Mouse (Mus musculus) kidney, adult 11 months (tissue): ENCODE measurements around the gene Gsdma3.
"Not testable (repeated sequence)": the region's sequence is repeated elsewhere in the genome, so short reads cannot be mapped to it uniquely, and the experiment has no call there.

Experiments used
- DNase-seq: peaks from one replicate; pipeline ENCODE4 v3.0.0; 2022

Gene Gsdma3

DNA sequence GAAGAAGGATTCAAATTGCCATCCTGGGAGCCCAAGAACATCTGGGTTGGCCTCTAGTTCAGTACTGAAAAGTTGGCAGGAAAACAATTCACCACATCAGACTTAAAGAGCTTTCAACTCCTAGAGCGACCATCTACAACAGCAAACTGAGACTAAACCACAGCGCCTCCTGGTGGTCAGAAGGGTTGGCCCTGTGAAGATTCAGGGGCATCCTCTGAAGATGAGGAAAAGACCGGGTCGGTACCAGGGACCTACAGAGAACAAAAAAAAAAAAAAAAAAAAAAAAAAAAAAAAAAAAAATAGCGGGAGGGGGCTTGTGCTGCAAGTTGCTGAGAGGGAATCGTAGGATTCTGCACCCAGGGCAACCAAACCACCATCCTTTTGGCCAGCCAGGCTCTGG, 28.8 kb upstream of the Gsdma3 start:
- DNase-seq = no peak

DNA sequence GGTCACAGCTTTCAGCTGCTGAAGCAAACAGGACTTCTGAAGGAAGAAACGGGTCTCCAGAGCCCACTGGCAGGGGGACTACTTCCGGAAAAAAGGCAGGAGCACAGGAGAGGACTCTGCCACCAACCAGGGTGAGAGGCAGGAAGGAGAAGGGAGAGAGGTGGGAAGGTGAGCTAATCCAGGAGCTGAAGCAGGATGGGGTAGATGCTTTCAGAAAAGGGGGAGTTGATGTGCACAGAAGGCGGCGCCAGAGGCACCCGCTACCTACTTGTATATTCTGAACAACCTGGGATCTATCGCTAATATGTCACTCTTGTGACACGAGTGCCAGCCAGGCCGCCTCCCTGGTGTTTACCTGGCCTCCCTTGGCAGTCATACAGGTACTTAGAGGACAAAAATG, 28.2 kb upstream of the Gsdma3 start, which contains the start of gene Lrrc3c:
TSS of gene Lrrc3c (plus strand) at position 301 of the 400 bp plus-strand sequence.
- DNase-seq = no peak

DNA sequence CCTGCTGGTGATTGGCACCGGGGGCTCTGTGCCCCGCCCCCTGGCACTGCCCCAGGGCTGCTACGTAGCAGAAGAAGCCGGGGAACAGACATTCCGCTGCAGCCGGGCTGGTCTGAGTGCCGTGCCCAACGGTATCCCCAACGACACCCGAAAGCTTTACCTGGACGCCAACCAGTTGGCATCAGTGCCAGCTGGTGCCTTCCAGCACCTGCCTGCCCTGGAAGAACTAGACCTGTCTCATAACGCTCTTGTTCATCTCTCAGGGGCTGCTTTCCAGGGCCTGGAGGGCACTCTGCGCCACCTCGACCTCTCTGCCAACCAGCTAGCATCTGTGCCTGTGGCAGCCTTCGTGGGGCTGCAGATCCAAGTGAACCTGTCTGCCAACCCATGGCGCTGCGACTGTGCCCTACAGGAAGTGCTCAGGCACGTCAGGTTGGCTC, 27.3 kb upstream of the Gsdma3 start:
- no peak for DNase-seq

DNA sequence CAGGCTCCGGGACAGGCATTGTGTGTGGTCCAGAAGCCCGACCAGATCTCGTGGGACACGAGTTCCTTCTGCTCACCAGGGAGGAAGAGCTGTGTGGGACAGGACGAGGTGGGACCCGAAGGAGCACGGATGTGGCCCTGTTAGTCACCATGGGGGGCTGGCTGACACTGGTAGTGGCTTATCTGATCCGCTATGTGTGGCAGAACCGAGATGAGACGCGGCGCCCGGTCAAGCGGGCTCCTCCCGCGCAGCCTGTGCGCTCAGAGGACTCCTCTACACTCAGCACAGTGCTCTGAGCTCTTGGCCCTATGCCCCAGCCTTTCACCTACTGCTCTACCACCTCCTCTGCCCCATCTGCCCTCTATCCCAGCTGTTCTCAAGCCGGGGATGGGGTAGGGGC, 26.9 kb upstream of the Gsdma3 start:
- DNase-seq = no peak

DNA sequence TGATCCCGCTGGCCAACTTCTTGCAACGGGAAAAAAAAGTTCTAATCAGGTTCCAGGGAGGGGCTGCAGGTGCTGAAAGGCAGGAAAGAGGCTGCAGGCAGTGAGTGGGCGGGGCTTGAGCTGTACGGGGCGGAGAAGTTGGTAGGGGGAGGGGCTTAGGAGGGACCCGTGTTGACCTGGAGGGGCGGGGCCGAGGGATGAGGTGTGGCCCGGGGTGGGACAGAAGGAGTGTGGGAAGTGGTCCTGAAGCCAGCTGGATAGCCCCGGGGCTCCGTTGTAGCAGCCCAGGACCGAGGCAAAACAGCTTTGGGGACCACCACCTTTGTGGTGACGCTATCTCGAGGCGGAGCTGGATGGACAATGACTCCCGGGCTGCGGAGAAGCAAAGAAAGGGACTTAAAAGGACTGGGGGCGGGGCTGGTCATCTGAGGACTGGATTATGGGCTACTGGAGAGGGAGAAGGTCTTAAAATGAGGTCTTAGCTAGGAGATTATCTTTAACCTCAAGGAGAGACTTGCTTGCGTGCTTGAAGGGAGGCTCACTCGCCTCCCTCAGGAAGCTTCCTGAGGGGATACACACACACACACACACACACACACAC, 24.0 kb upstream of the Gsdma3 start:
- no peak for DNase-seq

DNA sequence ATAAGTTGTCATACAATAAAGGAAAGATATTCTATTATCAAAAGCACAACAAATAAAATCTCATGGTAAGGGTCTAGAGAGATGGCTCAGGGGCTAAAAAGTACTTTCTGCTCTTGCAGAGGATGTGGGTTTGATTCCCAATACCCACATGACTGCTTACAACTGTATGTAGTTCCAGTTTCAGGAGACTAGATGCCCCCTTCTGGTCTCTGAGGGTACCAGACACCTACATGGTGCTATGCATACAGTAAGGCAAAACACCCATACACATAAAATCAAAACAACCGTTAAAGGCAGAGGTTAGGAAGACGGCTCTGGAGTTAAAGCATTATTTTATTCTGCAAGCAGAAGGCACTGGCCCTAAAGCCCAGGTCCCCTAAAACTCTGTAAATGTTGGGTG, 22.2 kb upstream of the Gsdma3 start:
- DNase-seq = no peak

DNA sequence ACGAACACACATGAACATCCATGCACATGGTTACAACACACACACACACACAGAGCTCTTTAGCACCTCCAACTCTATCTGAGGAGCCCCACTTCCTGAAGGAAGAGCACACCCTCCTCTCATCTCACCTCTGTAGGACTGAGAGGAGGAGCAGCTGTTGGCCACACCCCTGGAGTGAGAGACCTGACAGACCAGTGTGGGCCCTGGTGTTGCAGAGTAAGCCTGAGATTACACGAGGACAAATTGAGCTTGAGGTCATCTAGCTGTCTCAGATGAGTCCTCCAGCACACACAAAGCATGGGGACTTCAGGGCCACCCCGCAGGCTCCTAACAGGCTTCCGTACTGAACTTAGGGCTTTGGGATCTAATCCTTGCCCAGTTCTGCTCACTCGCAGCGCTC, 21.2 kb upstream of the Gsdma3 start:
- DNase-seq = not testable (repeated sequence)

DNA sequence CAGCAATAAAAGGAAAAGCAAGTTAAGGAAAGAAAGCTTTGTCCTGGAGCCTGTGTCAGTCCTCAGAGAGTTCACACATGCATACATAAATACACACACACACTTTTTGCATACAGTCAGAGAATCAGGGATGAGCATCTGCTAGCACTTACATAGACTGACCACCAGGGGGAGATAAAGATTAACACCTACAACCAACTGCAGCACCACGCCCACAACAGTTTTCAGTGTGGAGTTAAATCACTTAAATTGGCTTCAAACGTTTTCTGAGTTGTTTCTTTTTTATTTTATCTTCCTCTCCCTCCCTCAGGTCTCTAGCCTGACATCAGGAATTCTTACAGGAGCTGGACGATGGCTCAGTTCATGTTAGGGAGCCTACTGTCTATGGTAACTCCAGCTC, 19.4 kb upstream of the Gsdma3 start:
- no peak for DNase-seq

DNA sequence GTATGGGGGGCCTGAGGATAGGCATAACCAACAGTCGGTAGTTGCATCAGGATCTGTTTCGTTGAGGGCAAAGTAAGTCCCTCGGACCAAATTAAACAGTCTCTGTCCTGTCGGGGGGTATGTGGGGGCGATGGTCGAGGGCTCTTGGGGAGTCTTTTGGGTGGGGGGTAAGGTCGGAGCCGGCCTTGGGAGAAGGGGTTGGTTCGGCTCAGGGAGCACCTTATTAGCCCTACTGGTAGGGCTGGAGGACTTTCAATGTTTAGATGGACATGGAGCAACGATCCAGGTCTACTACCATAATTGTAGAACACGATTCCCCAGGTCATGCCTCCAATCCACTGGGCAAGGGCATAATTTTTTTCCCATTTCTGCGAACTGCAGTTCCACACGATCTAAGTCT, 5.4 kb upstream of the Gsdma3 start:
- no peak for DNase-seq

DNA sequence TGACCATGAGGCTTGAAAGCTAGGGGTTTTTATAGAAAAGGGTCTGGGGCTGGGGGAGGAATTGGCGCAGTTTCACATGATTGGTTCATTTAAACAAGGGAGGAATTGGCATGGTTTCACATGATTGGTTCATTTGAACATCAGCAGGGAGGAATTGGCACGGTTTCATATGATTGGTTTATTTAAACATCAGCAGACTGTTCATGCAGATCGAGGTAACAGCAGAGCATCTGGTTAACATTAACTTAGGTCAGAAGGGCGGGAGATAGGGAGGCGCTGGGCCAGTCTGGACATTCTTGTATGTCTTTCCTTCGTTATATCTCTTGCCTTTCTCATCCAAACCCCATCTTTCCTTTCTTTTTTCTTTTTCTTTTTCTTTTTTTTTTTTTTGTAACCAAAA, 2.2 kb upstream of the Gsdma3 start:
- DNase-seq = not testable (repeated sequence)

DNA sequence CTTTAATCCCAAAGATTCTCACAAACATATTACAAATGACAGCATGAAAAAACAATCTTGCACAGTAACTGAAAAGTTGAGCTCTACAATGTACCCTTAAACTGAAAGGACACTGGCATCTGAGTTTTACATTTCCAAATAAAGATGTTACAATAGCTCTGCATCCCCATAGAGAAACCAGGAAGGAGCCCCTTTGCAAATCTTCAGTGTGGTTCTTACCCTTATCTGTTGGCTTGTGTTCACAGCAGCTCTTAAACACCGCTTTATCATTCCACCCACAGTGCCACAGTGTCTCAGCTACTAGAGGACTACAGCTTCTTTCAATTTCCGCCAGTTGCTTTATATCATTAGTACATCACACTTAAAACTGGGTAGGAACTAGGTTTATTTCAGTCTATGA, 1.8 kb upstream of the Gsdma3 start:
- not testable (repeated sequence) for DNase-seq

DNA sequence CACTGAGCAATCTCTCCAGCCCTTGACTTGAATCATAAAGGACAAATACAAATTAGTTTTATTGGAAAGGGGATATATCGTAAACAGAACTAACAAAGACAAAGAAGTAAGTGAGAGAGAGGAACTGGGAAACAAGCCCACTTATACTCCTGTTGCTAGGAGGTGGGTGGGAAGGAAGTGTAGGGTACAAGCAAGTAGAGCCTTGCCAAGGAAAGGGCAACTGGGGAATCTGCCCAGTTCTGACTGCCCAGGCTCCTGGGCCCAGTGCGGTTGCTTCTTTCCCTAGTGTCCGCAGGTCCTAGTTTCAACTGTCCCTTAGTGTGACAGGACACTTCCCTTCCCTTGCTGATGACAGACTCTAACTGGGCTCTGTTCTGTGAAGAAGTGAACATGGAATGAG, 2.5 kb downstream of the Gsdma3 start:
- no peak for DNase-seq

DNA sequence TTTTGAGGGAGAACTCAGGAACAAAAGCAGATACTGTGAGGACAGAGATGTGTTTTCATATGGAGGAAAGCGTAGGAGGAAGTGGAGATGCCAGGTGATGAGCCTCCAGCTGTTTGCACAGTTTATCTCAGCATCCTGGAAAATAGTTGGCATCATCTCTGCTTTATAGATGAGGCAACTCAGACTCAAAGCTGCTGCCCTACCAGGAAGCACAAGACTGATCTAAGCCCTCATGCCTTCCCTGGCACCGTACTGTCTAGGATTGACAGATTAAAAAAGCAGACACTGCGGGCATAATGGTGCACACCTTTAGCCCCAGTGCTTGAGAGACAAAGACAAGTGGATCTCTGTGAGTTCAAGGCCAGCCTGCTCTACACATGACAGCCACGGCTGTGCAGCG, 4.5 kb downstream of the Gsdma3 start:
- no peak for DNase-seq

DNA sequence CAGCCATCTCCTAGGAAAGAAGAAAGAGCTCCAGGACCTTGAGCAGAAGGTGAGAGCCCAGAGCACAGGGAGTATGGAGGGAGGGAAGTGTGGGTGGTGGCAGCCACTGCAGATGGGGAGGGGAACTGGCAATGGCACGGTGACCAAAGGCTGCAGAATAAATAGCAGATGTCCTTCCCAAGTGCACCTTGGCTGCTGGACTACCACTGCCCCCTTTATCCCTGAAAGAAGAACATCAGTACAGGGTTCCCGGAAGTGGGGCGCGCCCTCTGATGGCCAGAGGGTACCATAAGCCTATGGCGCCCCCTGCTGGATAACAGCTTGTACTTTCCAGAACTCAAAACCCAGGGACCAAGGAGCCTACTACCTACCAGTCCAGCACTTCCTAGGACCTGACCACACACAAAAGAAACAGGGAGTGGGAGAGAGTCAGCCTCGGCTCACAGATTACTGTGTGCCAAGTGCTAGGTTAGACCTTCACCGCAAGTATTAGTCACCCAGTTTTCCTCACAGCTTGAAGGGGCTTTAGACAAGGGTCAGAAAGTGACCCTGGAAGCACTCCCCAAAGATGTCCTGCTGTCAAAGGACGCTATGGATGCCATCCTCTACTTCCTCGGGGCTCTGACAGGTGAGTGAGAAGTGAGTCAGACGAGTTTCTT, 9.3 kb downstream of the Gsdma3 start:
- not testable (repeated sequence) for DNase-seq

DNA sequence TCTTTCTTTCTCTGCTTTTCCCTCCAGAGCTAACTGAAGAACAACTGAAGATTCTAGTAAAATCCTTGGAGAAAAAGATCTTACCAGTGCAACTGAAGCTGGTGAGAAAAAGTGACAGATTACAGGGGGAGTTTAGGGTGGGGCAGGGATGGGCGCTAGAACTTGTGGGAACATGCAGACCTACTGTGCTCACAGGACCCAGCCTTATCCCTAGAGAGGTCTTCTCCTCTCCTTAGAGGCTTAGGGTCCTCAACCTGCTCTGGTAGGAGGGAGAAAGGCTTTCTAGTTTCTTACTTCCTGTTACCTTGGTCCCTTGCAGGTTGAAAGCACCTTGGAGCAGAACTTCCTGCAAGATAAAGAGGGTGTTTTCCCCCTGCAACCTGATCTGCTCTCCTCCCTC, 11.3 kb downstream of the Gsdma3 start:
- DNase-seq = no peak

DNA sequence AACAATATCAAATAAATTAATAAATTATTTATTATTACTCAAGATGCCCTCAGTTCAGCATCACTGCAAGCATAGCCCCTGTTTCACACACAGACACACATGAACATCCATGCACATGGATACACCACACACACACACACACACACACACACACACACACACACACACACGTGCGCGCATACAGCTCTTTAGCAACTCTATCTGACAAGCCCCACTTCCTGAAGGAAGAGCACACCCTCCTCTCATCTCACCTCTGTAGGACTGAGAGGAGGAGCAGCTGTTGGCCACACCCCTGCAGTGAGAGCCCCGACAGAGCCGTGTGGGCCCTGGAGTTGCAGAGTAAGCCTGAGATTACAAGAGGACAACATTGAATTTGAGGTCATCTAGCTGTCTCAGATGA, 13.9 kb downstream of the Gsdma3 start:
- DNase-seq = no peak

DNA sequence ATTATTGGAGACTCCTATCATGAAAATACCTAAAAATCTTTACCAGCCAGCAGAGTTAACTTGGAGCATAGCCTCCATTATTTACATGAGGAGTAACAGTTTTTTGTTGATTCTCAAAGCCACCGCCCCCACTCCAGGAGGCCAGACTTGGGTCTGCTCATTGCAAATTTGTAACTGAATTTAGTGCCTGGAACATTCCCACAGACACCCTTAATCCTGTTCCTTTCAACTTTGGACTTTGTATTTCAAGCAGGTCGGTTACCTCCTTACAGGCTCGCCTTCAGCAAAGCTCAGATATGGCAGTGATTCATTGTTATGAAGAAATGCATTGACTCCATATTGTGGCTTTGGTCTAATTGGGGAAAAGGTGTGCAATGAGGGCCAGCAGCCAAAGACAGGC, 18.6 kb downstream of the Gsdma3 start:
- peak; percentile 28 for DNase-seq

DNA sequence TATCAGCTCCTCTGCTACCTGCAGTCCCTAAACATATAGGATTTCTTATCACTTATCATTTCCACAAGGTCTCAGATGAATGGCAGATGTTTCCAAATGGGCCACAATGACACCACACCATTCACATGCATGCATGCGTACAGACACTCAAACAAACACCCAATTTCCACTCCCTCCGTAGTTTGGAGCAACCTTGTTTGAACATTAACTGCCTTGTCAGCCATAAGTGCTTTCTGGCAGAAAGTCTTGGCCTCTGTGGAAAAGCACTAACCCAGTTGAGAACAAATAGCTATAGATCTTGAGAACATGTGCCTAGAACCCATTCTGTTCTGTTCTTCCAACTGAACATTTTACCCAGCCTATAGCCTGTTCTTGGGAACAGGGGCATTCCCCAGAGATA, 19.8 kb downstream of the Gsdma3 start:
- DNase-seq = peak; percentile 24

DNA sequence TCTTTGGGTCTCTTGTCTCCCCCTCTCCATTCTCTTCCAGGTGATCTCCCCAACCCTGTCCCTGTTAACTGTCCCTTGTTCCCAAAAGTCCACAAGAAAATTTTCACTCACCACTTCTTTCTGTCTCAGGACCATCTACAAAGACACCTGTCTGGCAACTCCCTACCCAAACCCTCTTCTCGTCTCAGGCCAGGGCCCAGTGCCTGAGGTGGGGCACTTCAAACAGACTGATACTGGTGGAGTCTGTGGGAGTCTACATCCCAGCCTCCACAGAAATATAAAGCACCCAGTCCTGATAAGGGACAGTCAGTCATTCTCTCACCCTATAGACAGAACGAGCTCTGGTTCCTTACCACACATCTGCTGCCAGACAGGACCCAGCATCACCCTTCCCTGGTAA, 20.3 kb downstream of the Gsdma3 start, which contains the start of gene Gsdma2:
TSS of gene Gsdma2 (plus strand) at position 301 of the 400 bp plus-strand sequence.
- DNase-seq = no peak

DNA sequence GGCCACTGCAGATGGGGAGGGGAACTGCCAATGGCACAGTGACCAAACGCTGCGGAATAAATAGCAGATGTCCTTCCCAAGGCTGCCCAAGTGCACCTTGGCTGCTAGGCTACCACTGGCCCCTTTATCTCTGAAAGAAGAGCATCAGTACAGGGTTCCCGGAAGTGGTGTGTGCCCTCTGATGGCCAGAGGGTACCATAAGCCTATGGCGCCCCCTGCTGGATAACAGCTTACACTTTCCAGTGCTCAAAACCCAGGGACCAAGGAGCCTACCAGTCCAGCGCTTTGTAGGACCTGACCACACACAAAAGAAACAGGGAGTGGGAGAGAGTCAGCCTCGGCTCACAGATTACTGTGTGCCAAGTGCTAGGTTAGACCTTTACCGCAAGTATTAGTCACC, 28.9 kb downstream of the Gsdma3 start:
- peak; percentile 24 for DNase-seq

DNA sequence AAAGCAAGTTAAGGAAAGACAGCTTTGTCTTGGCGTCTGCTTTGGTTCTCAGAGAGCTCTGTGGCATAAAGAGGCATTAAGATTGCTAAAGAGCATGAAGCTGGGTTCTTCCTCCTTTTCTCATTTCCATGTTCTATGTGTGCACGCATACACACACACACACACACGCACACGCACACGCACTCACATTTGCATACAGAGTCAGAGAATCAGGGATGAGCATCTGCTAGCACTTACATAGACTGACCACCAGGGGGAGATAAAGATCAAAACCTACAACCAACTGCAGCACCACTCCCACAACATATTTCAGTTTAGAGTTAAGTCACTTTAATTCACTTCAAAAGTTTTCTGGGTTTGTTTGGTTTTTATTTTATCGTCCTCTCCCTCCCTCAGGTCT, 34.4 kb downstream of the Gsdma3 start:
- DNase-seq = no peak

DNA sequence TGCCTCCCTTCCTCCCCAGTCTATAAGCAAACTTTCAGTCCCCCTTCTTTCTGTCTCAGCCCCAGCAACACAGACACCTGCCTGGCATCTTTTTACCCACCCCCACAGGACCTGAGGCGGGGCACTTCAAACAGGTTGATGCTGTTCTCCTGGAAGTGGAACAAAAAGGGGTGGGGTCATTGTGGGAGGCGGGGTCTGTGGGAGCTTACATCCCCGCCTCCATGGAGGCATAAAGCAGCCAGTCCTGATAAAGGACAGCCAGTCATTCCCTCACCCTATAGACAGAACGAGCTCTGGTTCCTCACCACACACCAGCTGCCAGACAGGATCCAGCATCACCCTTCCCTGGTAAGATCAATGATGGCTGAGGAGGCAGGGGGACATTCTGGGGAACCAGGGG, 37.9 kb downstream of the Gsdma3 start, which contains the start of gene Gsdma:
TSS of gene Gsdma (plus strand) at position 261 of the 400 bp plus-strand sequence.
- DNase-seq = no peak

DNA sequence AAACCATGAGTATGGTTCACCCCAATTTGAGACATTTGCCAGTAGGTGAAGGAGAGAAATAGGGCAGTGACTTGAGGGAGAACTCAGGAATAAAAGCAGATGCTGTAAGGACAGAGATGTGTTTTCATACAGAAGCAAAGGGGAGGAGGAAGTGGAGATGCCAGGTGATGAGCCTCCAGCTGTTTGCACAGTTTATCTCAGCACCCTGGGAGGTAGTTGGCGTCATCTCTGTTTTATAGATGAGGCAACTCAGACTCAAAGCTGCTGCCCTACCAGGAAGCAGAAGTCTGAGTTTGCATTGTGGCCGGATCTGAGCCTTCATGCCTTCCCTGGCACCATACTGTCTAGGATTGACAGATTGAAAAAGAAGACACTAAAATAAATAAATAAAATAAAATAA, 42.8 kb downstream of the Gsdma3 start:
- DNase-seq = no peak

DNA sequence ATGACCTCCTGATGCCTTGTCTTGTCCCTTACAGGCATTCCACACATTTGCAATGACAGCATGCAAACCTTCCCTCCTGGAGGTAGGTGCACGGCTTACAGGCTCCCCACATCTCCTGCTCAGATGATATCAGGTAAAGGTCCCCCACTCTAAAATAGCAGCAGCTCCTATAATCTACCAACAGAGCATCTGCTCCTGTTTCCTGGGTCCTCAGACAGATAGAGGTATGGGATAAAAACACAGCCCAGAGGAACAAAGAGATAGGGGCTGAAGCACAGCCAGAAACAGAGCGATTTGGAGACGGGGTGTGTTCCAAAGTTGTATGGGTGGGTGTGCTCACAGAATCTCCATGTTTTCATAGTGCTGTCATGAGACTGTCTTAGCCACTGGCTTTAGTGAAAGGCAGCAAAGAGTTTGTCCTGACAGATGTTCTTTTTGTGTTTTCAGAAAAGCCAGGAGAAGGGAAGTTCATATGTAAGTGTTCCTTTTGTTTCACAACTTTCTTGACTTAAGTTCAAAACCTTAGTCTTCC, 45.2 kb downstream of the Gsdma3 start:
- no peak for DNase-seq

DNA sequence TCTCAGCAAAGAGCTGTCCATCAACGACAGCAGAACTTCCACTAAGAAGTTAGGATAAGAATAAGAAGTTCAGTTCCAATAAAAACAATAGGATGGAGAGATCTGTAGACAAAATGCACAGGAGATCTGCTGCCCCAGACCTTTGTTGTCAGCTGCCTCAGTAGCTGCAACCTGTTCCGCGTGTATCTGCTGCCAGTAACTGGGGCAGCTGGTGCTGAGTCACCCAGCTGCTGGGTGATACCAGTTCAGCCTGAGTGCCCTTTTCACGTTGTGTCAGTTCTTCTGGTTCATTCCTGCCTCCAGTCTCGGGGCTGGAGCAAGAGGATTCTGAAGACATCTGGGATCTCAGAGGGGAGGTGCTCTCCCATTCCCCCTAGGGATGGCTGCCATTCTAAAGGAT, 45.7 kb downstream of the Gsdma3 start:
- DNase-seq = no peak
